Mouse (Mus musculus) intestine, embryonic 16.5 days (tissue): Measurements from ENCODE around the gene Lrrtm3. TPM values are rescaled to one million over a fixed set of nuclear protein-coding genes. Genes with fewer than 3 reads are reported as not detected.

ENCODE experiments used
- ATAC-seq: fragments of 200-750 bp; cut with Nextera tagmentation; 2 replicates; pipeline ENCODE4 v1.8.0; 2017; ENCODE audit warnings: moderate TSS enrichment, moderate library complexity
- H3K27ac ChIP-seq: fragments of 300-500 bp; sonication (generic); 2 replicates; pipeline ENCODE4 v1.5.1; 2014; ENCODE audit warnings: mild to moderate bottlenecking, low read length
- H3K27me3 ChIP-seq: fragments of 300-500 bp; sonication (generic); replicated peaks from 2 replicates; pipeline ENCODE4 v1.6.1; 2014; ENCODE audit warnings: low read length, control low read depth, mixed read lengths; ENCODE audit not compliant: control insufficient read depth, insufficient read depth
- H3K36me3 ChIP-seq: fragments of 300-500 bp; sonication (generic); 2 replicates; pipeline ENCODE4 v1.6.1; 2014; ENCODE audit warnings: low read length, control low read depth; ENCODE audit not compliant: control insufficient read depth, insufficient read depth
- H3K4me1 ChIP-seq: fragments of 300-500 bp; sonication (generic); 2 replicates; pipeline ENCODE4 v1.6.1; 2014; ENCODE audit warnings: low read length, control low read depth, mixed read lengths; ENCODE audit not compliant: control insufficient read depth, insufficient read depth
- H3K4me2 ChIP-seq: fragments of 300-500 bp; sonication (generic); 2 replicates; pipeline ENCODE4 v1.6.1; 2014; ENCODE audit warnings: low read depth, low read length, control low read depth
- H3K4me3 ChIP-seq: fragments of 300-500 bp; sonication (generic); 2 replicates; pipeline ENCODE4 v1.5.1; 2014; ENCODE audit warnings: mild to moderate bottlenecking, low read length
- H3K9ac ChIP-seq: fragments of 300-500 bp; sonication (generic); 2 replicates; pipeline ENCODE4 v1.6.1; 2014; ENCODE audit warnings: low read depth, low read length
- H3K9me3 ChIP-seq: fragments of 300-500 bp; sonication (generic); 2 replicates; pipeline ENCODE4 v1.6.1; 2016; ENCODE audit warnings: low read length, control low read depth; ENCODE audit not compliant: control insufficient read depth
- WGBS: fragments of 180-500 bp; shearing (Covaris S2); extraction: QIAGEN DNeasy Blood & Tissue Kit; methylation state at CpG from one replicate; pipeline ENCODE4 v1.1.7; 2014; 5-methylcytosine and 5-hydroxymethylcytosine counted together
- polyA plus RNA-seq: library from polyadenylated mRNA; unstranded; fragments of >200 nt; fragmentation: Nextera tagmentation; extraction: Ambion mirVana; gene quantifications from 2 replicates; pipeline ENCODE4 v1.2.1, GENCODE M21; 2015

The Lrrtm3 gene
- polyA plus RNA-seq, 1 experiment from 2014 or later = 3.7 TPM

GRCm38 (mm10) chr10:63950867-63951266 is 139.2 kb downstream of the Lrrtm3 start:
- no peak for ATAC-seq
- H3K36me3 ChIP-seq = no peaks in the 10 kb centered on the region
- no peak overlapping the region for H3K27ac ChIP-seq
- H3K4me2 ChIP-seq = no peak overlapping the region
- no peaks in the 10 kb centered on the region for H3K9me3 ChIP-seq
- H3K4me3 ChIP-seq = no peak overlapping the region
- no peaks in the 10 kb centered on the region for H3K4me1 ChIP-seq
- 49% methylated on average over 8 of the region's 8 CpGs for WGBS
- no peak overlapping the region for H3K9ac ChIP-seq
- no peaks in the 10 kb centered on the region for H3K27me3 ChIP-seq

- H3K4me2 ChIP-seq = no peak overlapping the region
- 79% methylated on average over 4 of the region's 4 CpGs for WGBS
Observed at GRCm38 (mm10) chr10:63947266-63947665, 142.8 kb downstream of the Lrrtm3 start.

DNA sequence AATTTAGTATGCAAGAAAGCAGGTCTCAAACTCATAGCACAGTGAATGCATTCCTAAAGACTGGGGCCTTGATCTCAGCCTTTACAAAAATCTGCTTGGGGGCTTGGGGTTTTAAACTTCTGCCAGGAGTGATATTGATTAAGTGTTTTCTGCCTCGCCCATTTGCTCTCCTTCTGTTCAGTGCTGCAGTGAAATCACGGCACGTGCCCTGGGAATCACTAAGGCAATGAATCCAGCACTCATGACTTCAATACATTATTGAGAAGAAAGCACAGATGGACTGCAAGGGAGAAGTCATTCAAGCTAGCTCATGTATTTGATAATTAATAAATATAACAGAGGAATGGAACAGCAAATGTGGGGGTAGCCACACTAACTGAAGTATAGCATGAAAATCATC is 144.5 kb downstream of the Lrrtm3 start:
- H3K4me1 ChIP-seq = no peaks in the 10 kb centered on the region
- H3K27ac ChIP-seq = no peak overlapping the region
- no peak overlapping the region for H3K4me3 ChIP-seq
- H3K9me3 ChIP-seq = no peaks in the 10 kb centered on the region
- H3K9ac ChIP-seq = no peak overlapping the region
- H3K27me3 ChIP-seq = no peaks in the 10 kb centered on the region
- WGBS = 69% methylated on average over 3 of the region's 3 CpGs
- H3K4me2 ChIP-seq = no peak overlapping the region
- H3K36me3 ChIP-seq = no peaks in the 10 kb centered on the region
- ATAC-seq = no peak

More at GRCm38 (mm10) chr10:63947266-63947665, 142.8 kb downstream of the Lrrtm3 start:
- H3K9me3 ChIP-seq = no peaks in the 10 kb centered on the region
- no peaks in the 10 kb centered on the region for H3K27me3 ChIP-seq
- H3K36me3 ChIP-seq = no peaks in the 10 kb centered on the region
- H3K4me1 ChIP-seq = no peaks in the 10 kb centered on the region
- no peak for ATAC-seq
- no peak overlapping the region for H3K27ac ChIP-seq
- no peak overlapping the region for H3K4me3 ChIP-seq
- no peak overlapping the region for H3K9ac ChIP-seq

GRCm38 (mm10) chr10:63933946-63934345 is 156.1 kb downstream of the Lrrtm3 start:
- Histone ChIP-seq H3K4me2 (no peak overlapping the region), H3K27me3 (no peaks in the 10 kb centered on the region), H3K4me3 (no peak overlapping the region), H3K27ac (no peak overlapping the region), H3K36me3 (no peaks in the 10 kb centered on the region), H3K9me3 (no peaks in the 10 kb centered on the region), H3K4me1 (no peaks in the 10 kb centered on the region), H3K9ac (no peak overlapping the region)
- ATAC-seq = no peak
- 64% methylated on average over 5 of the region's 5 CpGs for WGBS

- H3K4me2 ChIP-seq = no peak within 1 kb of the TSS
- no peaks in the 10 kb centered on the region for H3K4me1 ChIP-seq
- no peak within 1 kb of the TSS for H3K27ac ChIP-seq
- H3K9me3 ChIP-seq = no peaks in the 10 kb centered on the region
- no peaks in the 10 kb centered on the region for H3K36me3 ChIP-seq
- H3K4me3 ChIP-seq = no peak within 1 kb of the TSS
- no peaks in the 10 kb centered on the region for H3K27me3 ChIP-seq
- H3K9ac ChIP-seq = no peak within 1 kb of the TSS
- ATAC-seq = no peak
Observed at GRCm38 (mm10) chr10:63927334-63927733, 162.7 kb downstream of the Lrrtm3 start, which contains the start of gene Gm10118. TSS of gene Gm10118 (minus strand) at chr10:63927434.

DNA sequence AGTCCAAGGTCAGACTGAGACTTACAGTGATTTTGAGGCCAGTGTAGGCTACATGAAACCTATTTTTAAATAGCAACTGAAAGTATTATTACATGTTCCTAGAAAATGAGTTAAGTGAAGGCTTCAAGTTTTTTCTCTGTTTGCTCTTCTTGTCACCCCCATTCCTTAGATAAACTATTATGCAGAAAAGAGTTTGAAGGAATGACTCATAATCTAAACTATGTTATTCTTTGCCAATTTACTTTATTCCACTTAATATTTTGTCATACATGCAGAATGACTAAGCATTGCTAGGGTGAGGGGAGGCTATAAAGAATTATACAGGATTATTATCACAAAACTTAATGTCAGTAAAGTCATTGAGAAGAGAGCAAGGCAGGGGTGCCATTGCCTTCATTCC is 181.2 kb downstream of the Lrrtm3 start:
- ATAC-seq = no peak
- Histone ChIP-seq H3K4me1 (no peaks in the 10 kb centered on the region), H3K27ac (no peak overlapping the region), H3K4me2 (no peak overlapping the region), H3K4me3 (no peak overlapping the region), H3K9ac (no peak overlapping the region), H3K27me3 (no peaks in the 10 kb centered on the region), H3K36me3 (no peaks in the 10 kb centered on the region), H3K9me3 (no peaks in the 10 kb centered on the region)

DNA sequence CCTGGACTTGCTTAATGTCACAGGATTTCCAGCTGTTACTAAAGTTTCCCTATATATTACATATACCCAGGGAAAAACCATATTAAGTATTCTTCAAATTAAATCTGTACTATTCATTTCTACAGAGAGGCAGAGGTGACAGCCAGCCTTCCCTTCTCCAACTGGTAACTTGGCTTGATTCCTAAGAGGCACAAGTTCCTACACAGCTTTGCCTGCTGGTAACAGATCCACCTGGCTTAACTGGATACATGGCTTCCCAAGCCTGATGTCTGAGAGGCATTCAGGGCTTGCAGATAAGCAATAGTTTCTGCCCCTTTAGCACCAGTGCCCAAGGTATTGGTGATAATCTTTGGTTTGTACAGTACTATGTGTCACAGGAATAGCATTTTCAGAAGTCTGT is 190.2 kb downstream of the Lrrtm3 start:
- Histone ChIP-seq H3K27me3 (no peaks in the 10 kb centered on the region), H3K4me3 (no peak overlapping the region), H3K36me3 (no peaks in the 10 kb centered on the region), H3K9ac (no peak overlapping the region), H3K9me3 (no peaks in the 10 kb centered on the region), H3K4me2 (no peak overlapping the region), H3K4me1 (no peaks in the 10 kb centered on the region), H3K27ac (no peak overlapping the region)
- no peak for ATAC-seq

- Histone ChIP-seq H3K4me1 (no peaks in the 10 kb centered on the region), H3K4me3 (no peak overlapping the region), H3K9me3 (no peaks in the 10 kb centered on the region), H3K27ac (no peak overlapping the region), H3K36me3 (no peaks in the 10 kb centered on the region), H3K9ac (no peak overlapping the region), H3K27me3 (no peaks in the 10 kb centered on the region), H3K4me2 (no peak overlapping the region)
- 92% methylated on average over 5 of the region's 5 CpGs for WGBS
- no peak for ATAC-seq
Observed at GRCm38 (mm10) chr10:63894612-63895011, 195.5 kb downstream of the Lrrtm3 start.

DNA sequence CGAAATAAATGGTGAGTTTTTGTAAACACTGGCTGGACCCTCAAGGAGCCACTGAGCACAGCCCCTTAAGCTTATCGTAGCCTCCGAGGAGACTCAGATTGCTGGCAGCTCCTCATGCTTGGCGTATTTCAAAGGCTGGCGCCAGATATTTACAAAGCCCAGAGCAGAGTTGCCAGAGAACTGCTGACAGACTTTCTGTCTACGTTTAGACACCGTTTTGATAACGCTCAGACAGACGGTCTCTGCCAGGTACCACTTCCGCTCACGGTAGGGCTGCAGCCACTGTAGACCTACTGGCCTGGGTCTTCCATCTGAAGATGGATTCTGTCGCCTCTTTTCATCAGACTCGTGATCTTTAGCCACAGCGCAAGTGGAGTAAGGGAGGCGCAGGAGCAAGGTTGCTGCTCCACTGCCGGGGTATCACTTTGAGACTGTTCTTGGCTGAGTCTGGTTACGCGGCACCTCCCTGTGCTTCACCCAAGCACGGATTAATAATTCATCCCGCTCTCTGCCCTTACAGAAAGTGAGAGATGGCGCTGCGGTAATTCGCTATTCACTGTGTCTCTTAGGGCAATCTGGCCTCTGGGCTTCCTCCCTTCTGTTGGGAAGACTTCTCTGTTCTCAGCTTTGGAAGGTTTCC is 203.5 kb downstream of the Lrrtm3 start:
- H3K27ac ChIP-seq = no peak overlapping the region
- H3K9me3 ChIP-seq = no peaks in the 10 kb centered on the region
- 63% methylated on average over 23 of the region's 23 CpGs for WGBS
- no peak for ATAC-seq
- no peaks in the 10 kb centered on the region for H3K4me1 ChIP-seq
- no peaks in the 10 kb centered on the region for H3K27me3 ChIP-seq
- H3K4me2 ChIP-seq = no peak overlapping the region
- H3K36me3 ChIP-seq = no peaks in the 10 kb centered on the region
- no peak overlapping the region for H3K9ac ChIP-seq
- H3K4me3 ChIP-seq = no peak overlapping the region; the same call in 1 of the 2 replicates

DNA sequence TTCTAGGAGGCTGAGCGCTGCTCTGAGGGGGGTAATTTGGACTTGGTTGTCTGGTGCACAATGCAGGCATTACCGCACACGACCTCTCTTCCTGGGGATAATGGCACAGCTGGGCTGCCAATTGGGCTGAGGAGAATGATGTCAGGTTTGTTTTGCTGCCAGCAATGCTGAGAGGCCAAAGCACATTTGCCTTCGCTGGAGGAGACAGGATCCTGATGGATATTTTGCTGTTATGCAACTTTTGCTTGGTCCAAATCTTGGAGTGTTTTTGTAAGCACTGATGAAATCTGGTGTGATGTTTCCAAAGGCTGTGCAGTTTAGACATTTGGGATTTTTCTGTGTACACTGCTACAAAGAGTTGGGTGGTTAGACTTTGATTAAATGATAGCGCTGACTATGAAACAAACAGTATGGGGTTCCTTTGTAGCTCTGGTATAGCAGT is 209.6 kb downstream of the Lrrtm3 start:
- Histone ChIP-seq H3K36me3 (no peaks in the 10 kb centered on the region), H3K27ac (no peak overlapping the region), H3K4me3 (no peak overlapping the region), H3K27me3 (no peaks in the 10 kb centered on the region), H3K4me1 (no peaks in the 10 kb centered on the region), H3K9ac (no peak overlapping the region), H3K4me2 (no peak overlapping the region), H3K9me3 (no peaks in the 10 kb centered on the region)
- ATAC-seq = no peak
- 72% methylated on average over 5 of the region's 5 CpGs for WGBS
